Mouse (Mus musculus): ENCODE measurements around the gene Ccdc89. TPM values are rescaled to one million over a fixed set of nuclear protein-coding genes. Genes with fewer than 3 reads are reported as not detected.

Gene Ccdc89
- polyA plus RNA-seq, 1 experiment from 2014 or later: 2.1 TPM

DNA sequence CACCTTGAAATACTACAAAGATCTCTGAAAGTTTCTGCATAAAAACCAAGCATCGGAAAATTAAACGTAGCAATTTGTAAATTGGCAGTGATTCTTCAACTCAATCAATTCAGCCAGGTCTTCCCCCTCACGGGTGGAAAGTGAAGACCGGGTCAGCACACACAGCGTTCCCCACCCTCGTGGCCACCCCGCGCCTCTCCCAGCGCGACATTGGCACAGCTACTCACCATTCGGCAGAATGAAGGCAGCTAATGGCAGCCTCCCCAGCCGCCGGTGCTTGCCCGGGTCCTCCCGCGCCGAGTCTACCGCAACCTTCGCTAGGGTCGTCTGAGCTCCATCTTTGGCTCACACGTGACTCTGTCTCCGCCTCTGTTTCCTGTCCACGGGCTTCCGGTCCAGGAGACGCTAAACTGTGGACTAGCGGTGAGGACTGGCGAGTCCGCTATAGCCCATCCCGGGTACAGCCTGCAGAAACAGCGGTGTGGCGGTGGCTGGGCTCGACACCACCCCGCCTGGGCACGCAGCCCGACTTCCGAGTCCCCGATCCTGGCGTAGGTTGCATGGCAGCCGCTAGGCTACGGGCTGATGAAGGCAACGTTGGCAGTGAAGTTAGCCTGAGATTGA lies 30.6 kb downstream of the Ccdc89 start, which contains the start of gene Tmem126a:
Gene Tmem126a, minus strand, starts transcription at position 385 of the 624 bp plus-strand sequence.
- Histone ChIP-seq H3K4me2 (ENCODE audit: low read depth, severe bottlenecking) (peak within 1 kb of the TSS; percentile 35), H3K36me3 (ENCODE audit: control insufficient read depth, insufficient read depth, low read length) (no peaks in the 10 kb centered on the region; the same call in 1 of the 2 replicates), H3K9me3 (ENCODE audit: control insufficient read depth, low read length) (no peaks in the 10 kb centered on the region), H3K4me3 (ENCODE audit: low read depth, low read length) (peak within 1 kb of the TSS; percentile 63), H3K27ac (replicated peaks; ENCODE audit: low read depth, low read length) (peak within 1 kb of the TSS; percentile 30), H3K4me1 (ENCODE audit: control insufficient read depth, insufficient read depth, low read length) (peaks cover 3% of the 10 kb centered on the region; the same call in 1 of the 2 replicates), H3K27me3 (ENCODE audit: control insufficient read depth, insufficient read depth, low read length) (no peaks in the 10 kb centered on the region), H3K9ac (ENCODE audit: low read length) (peak within 1 kb of the TSS; percentile 79)
- under 1% methylated on average over 41 of the region's 41 CpGs for WGBS
- ATAC-seq (ENCODE audit: insufficient number of reproducible peaks, low FRiP score, low TSS enrichment, low read depth): peak; percentile 95
- peak; percentile 88 for DNase-seq (ENCODE audit: low spot score)

DNA sequence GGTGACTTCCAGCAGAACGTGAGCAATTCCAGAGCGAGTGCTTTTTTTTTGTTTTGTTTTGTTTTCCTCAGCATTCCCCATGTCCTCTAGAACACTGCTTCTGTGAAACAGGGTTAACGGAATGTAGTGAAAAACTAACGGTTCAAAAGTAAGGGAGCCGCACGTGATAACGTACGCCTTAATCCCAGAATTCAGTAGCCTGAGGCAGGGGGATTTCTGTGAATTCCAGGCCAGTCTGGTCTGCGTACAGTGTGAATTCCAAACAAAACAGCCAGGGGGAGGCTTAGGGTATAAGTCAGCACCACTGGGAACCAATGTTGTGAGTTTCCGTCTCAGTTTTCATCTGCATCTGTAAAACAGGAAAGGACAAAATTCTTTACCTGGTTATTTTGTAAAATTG lies 31.1 kb downstream of the Ccdc89 start:
- WGBS: 18% methylated on average over 10 of the region's 10 CpGs

DNA sequence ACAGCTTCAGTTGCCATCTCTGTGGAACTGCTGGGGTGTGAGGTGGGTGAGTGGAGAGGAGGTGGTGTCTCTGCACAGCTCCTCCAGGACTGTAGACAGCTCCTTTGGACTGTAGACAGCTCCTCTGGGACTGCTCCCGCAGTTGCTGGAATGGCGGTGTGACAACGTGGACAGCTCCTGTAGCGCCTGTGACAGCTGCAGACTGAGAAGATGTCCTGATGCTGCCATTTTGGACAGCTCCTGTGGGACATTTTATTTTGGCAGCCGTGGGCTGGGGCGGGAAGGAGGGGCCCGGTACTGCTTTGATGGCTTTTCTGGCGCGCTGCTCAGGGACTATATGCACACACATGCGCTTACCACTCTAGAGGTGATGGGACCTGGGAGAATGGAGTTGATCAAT lies 34.0 kb downstream of the Ccdc89 start:
- no peak overlapping the region for H3K27ac ChIP-seq (replicated peaks; ENCODE audit: low read depth, low read length)
- no peak for ATAC-seq (ENCODE audit: insufficient number of reproducible peaks, low FRiP score, low TSS enrichment, low read depth)
- no peak overlapping the region for H3K4me2 ChIP-seq (ENCODE audit: low read depth, severe bottlenecking)
- H3K27me3 ChIP-seq (ENCODE audit: control insufficient read depth, insufficient read depth, low read length): no peaks in the 10 kb centered on the region
- no peaks in the 10 kb centered on the region for H3K36me3 ChIP-seq (ENCODE audit: control insufficient read depth, insufficient read depth, low read length)
- peaks cover 3% of the 10 kb centered on the region; the same call in 1 of the 2 replicates for H3K4me1 ChIP-seq (ENCODE audit: control insufficient read depth, insufficient read depth, low read length)
- H3K9ac ChIP-seq (ENCODE audit: low read length): no peak overlapping the region
- H3K4me3 ChIP-seq (ENCODE audit: low read depth, low read length): no peak overlapping the region
- no peaks in the 10 kb centered on the region for H3K9me3 ChIP-seq (ENCODE audit: control insufficient read depth, low read length)
- no peak for DNase-seq (ENCODE audit: low spot score)
- 54% methylated on average over 10 of the region's 10 CpGs for WGBS

More for the DNA sequence above, 31.1 kb downstream of the Ccdc89 start:
- Histone ChIP-seq H3K9me3 (ENCODE audit: control insufficient read depth, low read length) (no peaks in the 10 kb centered on the region), H3K27ac (replicated peaks; ENCODE audit: low read depth, low read length) (peak overlapping the region; percentile 30), H3K4me2 (ENCODE audit: low read depth, severe bottlenecking) (peak overlapping the region; percentile 35), H3K4me1 (ENCODE audit: control insufficient read depth, insufficient read depth, low read length) (peaks cover 3% of the 10 kb centered on the region; the same call in 1 of the 2 replicates), H3K9ac (ENCODE audit: low read length) (peak overlapping the region; percentile 79), H3K27me3 (ENCODE audit: control insufficient read depth, insufficient read depth, low read length) (no peaks in the 10 kb centered on the region), H3K36me3 (ENCODE audit: control insufficient read depth, insufficient read depth, low read length) (no peaks in the 10 kb centered on the region; the same call in 1 of the 2 replicates), H3K4me3 (ENCODE audit: low read depth, low read length) (peak overlapping the region; percentile 63)
- ATAC-seq (ENCODE audit: insufficient number of reproducible peaks, low FRiP score, low TSS enrichment, low read depth): peak; percentile 55; the same call in 1 of the 2 replicates
- peak; percentile 55 for DNase-seq (ENCODE audit: low spot score)

DNA sequence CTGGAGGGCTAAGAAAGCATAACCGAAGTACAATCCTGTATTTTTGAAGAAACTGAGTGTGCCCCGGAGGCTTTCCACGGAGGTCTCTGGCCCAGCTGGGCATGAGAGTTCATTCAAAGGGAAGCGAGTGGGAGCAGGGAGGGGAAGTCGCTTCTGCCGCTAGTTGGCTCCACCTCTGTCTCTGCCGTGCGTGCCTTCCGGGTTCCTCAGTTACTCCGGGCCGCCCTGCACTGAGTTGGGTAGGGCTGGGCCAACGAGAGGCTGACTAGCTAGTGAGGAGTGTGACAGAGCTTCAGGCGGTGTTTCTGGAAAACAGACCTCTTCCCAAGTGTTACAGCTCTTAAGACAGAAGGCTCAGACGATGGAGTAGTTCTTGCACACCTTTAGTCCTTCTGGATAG lies 34.6 kb downstream of the Ccdc89 start:
- Histone ChIP-seq H3K4me3 (ENCODE audit: low read depth, low read length) (no peak overlapping the region), H3K9ac (ENCODE audit: low read length) (no peak overlapping the region), H3K36me3 (ENCODE audit: control insufficient read depth, insufficient read depth, low read length) (no peaks in the 10 kb centered on the region), H3K4me2 (ENCODE audit: low read depth, severe bottlenecking) (no peak overlapping the region), H3K27ac (replicated peaks; ENCODE audit: low read depth, low read length) (no peak overlapping the region), H3K4me1 (ENCODE audit: control insufficient read depth, insufficient read depth, low read length) (peaks cover 3% of the 10 kb centered on the region; the same call in 1 of the 2 replicates), H3K27me3 (ENCODE audit: control insufficient read depth, insufficient read depth, low read length) (no peaks in the 10 kb centered on the region), H3K9me3 (ENCODE audit: control insufficient read depth, low read length) (no peaks in the 10 kb centered on the region)
- ATAC-seq (ENCODE audit: insufficient number of reproducible peaks, low FRiP score, low TSS enrichment, low read depth) (no peak), DNase-seq (ENCODE audit: low spot score) (no peak)
- WGBS: 19% methylated on average over 14 of the region's 14 CpGs

DNA sequence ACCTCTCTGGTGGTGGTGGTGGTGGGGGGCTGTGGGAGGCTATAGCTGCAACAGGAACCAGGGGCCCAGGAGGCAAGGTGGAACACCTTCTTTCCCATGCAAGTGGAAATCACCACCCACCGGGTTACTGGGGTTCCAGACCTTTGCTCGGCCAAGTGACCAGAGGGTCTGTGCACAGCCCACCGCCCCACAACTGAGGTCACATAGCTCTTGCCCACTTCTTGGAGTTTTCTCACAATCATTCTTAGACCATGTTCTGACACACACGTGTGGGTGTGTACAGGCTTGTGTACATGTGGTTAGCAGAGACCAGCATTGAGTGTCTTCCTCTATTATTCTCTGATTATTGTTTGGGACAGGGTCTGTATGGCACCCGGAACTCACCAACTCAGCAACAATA lies 35.1 kb downstream of the Ccdc89 start:
- H3K9ac ChIP-seq (ENCODE audit: low read length): no peak overlapping the region
- H3K4me3 ChIP-seq (ENCODE audit: low read depth, low read length): no peak overlapping the region
- no peaks in the 10 kb centered on the region for H3K9me3 ChIP-seq (ENCODE audit: control insufficient read depth, low read length)
- DNase-seq (ENCODE audit: low spot score): no peak
- H3K4me2 ChIP-seq (ENCODE audit: low read depth, severe bottlenecking): no peak overlapping the region
- ATAC-seq (ENCODE audit: insufficient number of reproducible peaks, low FRiP score, low TSS enrichment, low read depth): no peak
- 90% methylated on average over 5 of the region's 5 CpGs for WGBS
- no peak overlapping the region for H3K27ac ChIP-seq (replicated peaks; ENCODE audit: low read depth, low read length)
- H3K36me3 ChIP-seq (ENCODE audit: control insufficient read depth, insufficient read depth, low read length): no peaks in the 10 kb centered on the region
- no peaks in the 10 kb centered on the region for H3K4me1 ChIP-seq (ENCODE audit: control insufficient read depth, insufficient read depth, low read length)
- no peaks in the 10 kb centered on the region for H3K27me3 ChIP-seq (ENCODE audit: control insufficient read depth, insufficient read depth, low read length)

DNA sequence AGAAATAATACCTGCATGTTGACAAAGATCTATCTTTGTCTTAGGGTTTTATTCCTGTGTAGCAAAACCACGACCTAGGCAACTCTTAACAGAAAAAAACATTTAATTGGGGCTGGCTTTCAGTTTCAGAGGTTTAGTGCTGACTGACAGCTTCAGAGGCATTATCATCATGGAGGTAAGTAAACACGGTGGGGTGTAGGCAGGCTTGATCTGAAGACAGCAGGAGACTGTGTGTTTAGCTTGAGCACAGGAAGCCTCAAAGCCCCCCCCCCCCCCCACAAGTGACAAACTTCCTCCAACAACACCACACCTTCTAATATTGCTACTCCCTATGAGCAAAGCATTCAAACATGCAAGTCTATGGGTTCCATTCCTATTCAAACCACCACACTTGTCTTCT lies 47.1 kb downstream of the Ccdc89 start:
- no peak overlapping the region for H3K9ac ChIP-seq (ENCODE audit: low read length)
- H3K27me3 ChIP-seq (ENCODE audit: control insufficient read depth, insufficient read depth, low read length): no peaks in the 10 kb centered on the region; the same call in 1 of the 2 replicates
- ATAC-seq (ENCODE audit: insufficient number of reproducible peaks, low FRiP score, low TSS enrichment, low read depth): no peak
- no peaks in the 10 kb centered on the region for H3K36me3 ChIP-seq (ENCODE audit: control insufficient read depth, insufficient read depth, low read length)
- H3K4me1 ChIP-seq (ENCODE audit: control insufficient read depth, insufficient read depth, low read length): no peaks in the 10 kb centered on the region
- no peak overlapping the region for H3K27ac ChIP-seq (replicated peaks; ENCODE audit: low read depth, low read length)
- no peak overlapping the region for H3K4me3 ChIP-seq (ENCODE audit: low read depth, low read length)
- WGBS: 78% methylated on average over 2 of the region's 2 CpGs
- no peak overlapping the region for H3K4me2 ChIP-seq (ENCODE audit: low read depth, severe bottlenecking)
- no peaks in the 10 kb centered on the region for H3K9me3 ChIP-seq (ENCODE audit: control insufficient read depth, low read length)
- DNase-seq (ENCODE audit: low spot score): no peak

DNA sequence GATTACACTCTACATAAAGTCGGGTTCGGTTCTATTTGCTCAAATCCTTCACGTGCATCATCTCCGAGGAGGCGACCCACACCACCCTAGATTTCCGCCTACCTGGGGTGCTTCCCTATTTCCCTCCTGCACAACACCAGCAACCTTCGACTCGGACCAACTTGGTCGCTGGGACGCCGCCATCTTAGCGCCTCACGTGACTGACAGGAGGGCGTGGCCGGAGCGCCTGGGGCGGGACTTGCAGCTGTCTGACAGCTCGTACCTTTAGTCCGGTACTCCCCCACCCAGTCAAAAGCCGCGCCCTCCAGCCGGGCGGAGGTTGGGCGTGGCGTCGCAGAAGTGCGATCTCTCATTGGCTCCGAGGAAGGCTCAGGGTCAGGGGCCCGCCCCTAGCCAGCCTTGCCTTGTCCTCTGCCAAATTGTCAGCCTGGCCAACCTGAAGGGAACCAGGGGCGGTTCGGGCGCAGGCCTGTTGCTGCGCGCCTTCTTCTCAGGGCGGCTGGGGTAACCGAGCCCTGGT lies 49.5 kb downstream of the Ccdc89 start, which contains the start of gene Tmem126b:
Gene Tmem126b, minus strand, starts transcription at position 209 of the 520 bp plus-strand sequence.
- Histone ChIP-seq H3K4me3 (ENCODE audit: low read depth, low read length) (peak within 1 kb of the TSS; percentile 57), H3K27me3 (ENCODE audit: control insufficient read depth, insufficient read depth, low read length) (no peaks in the 10 kb centered on the region; the same call in 1 of the 2 replicates), H3K9me3 (ENCODE audit: control insufficient read depth, low read length) (no peaks in the 10 kb centered on the region), H3K4me1 (ENCODE audit: control insufficient read depth, insufficient read depth, low read length) (no peaks in the 10 kb centered on the region), H3K4me2 (ENCODE audit: low read depth, severe bottlenecking) (peak within 1 kb of the TSS; percentile 69), H3K27ac (replicated peaks; ENCODE audit: low read depth, low read length) (no peak within 1 kb of the TSS), H3K36me3 (ENCODE audit: control insufficient read depth, insufficient read depth, low read length) (no peaks in the 10 kb centered on the region), H3K9ac (ENCODE audit: low read length) (peak within 1 kb of the TSS; percentile 67)
- under 1% methylated on average over 36 of the region's 36 CpGs for WGBS
- DNase-seq (ENCODE audit: low spot score) (peak; percentile 98), ATAC-seq (ENCODE audit: insufficient number of reproducible peaks, low FRiP score, low TSS enrichment, low read depth) (peak; percentile 100)

DNA sequence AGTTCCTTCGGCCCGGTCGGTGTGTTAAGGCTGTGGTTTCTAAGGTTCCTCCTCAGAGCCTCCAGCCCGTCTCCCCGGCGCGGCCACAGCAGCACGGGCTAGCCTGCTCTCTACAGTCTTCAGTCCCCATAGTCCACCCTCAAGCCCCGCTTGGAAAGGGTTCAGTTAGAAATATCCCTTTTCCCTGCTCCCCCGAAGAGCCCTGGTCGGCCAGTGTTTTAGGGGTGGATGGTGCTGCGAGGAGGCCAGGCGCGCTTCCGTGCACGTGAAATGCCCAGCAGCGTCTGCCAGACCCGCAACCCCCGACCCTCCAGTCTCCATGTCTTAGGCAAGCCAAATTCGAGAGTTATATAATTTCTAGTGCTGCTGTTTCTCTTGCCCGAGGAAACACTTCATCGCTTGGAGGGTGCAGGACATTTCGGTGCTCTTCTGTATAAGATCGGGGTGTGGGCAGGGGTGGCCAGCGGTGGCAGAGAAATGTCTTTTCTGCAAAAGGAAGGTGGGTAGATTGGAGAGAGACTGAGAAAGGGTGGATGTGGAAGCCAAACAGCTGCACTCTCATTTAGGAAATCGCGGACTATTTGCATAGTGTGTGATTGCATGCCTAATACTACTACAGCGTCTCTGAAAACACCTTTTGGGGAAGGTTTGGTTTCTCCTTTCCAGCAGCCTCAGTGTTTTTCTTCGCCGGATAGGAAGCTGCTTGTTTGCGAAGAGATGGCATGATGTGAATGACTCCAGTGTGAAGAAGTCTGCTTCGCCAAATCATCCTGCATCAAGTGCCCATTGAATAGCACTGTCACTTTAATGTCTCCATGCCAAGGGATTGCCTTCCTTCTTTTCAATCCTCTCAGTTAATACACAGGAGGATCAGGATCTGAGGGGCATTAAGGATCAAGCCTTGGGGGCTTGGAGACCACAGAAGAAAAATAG lies 50.2 kb downstream of the Ccdc89 start, which contains the start of gene Dlg2:
Gene Dlg2, plus strand, starts transcription at position 360 of the 933 bp plus-strand sequence.
- H3K4me3 ChIP-seq (ENCODE audit: low read depth, low read length): peak within 1 kb of the TSS; percentile 57
- H3K4me2 ChIP-seq (ENCODE audit: low read depth, severe bottlenecking): peak within 1 kb of the TSS; percentile 69
- H3K9ac ChIP-seq (ENCODE audit: low read length): peak within 1 kb of the TSS; percentile 67
- no peaks in the 10 kb centered on the region for H3K36me3 ChIP-seq (ENCODE audit: control insufficient read depth, insufficient read depth, low read length)
- no peaks in the 10 kb centered on the region; the same call in 1 of the 2 replicates for H3K27me3 ChIP-seq (ENCODE audit: control insufficient read depth, insufficient read depth, low read length)
- 1% methylated on average over 32 of the region's 32 CpGs for WGBS
- H3K9me3 ChIP-seq (ENCODE audit: control insufficient read depth, low read length): no peaks in the 10 kb centered on the region
- ATAC-seq (ENCODE audit: insufficient number of reproducible peaks, low FRiP score, low TSS enrichment, low read depth): no peak; the same call in none of the 2 replicates
- DNase-seq (ENCODE audit: low spot score): no peak
- H3K4me1 ChIP-seq (ENCODE audit: control insufficient read depth, insufficient read depth, low read length): no peaks in the 10 kb centered on the region
- H3K27ac ChIP-seq (replicated peaks; ENCODE audit: low read depth, low read length): no peak within 1 kb of the TSS
